Mouse (Mus musculus) heart, postnatal 25 days (tissue): ENCODE results near the gene Tas1r1. TPM values are rescaled to one million over a fixed set of nuclear protein-coding genes. Genes with fewer than 3 reads are reported as not detected.
"Not testable (repeated sequence)": the region's sequence is repeated elsewhere in the genome, so short reads cannot be mapped to it uniquely, and the experiment has no call there.

Experiments
- DNase-seq: peaks from one replicate; pipeline ENCODE4 v3.0.0; 2022; ENCODE audit warnings: low spot score
- intact Hi-C: fragments of 180-260 bp; cut with DNase I; formaldehyde crosslinking; loops from one replicate; pipeline ENCODE4 v1.15.1; 2025
- total RNA-seq, 2 experiments: library from RNA; stranded (reverse); gene quantifications; 2 replicates each; pipeline ENCODE4 v1.2.3; 2021

Gene Tas1r1
- total RNA-seq, 2 experiments from 2014 or later, result 0.16 TPM; not detected in 1

DNA sequence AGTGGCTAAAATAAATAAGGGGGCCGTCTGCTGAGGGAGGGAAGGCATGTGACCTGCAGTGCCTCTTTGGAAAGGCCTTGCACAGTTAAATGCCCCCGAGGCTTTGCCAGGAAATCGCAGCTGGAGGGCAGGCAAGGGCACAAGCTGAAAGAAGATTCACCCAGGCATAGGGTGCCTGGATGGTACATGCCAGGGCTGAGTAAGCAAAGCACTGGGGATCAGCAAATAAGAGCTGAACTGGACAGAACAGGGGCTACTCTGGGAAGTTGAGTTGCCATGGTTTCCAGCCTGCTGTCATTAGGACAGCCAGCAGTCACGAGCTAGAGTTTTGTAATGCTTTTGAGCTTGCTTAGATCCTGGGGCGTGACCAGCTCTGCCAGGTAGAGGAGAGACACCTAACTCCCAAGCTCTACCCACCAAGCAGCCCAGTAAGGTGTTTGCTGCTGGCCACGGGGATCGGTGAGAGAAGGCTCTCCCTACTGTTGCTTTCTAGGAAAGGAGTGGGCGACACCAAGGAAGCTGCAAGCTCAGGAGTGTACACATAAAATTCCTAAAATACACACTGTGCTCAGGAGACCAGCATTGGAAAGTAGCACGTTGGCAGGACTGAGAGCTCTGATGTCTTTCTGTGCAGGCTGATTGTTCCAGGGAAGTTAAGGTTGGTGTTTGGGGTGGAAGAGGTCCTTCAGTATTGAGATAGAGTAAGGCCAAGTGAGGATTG is 24.2 kb upstream of the Tas1r1 start:
- no peak for DNase-seq
- intact Hi-C loops, result no loop called here

DNA sequence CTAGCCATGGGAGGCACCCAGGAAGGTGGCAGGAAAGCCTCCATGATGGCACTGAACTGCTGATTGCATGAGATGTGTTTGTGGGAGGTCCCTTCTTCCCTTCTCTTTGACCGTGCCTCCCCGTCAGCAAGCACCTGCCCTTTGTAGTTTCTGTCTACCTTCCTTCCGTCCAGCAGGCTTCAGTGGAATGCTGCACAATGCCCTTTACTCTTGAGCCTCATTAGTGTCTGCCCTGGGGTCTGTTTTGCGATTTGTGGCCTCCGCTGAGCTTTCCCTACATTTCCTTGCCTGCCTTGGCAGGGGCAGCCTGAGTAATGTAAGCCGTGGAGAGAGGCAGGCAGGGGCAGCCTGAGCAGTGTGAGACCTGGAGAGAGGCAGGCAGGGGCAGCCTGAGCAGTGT is 6.2 kb upstream of the Tas1r1 start:
- intact Hi-C loops, result loop anchor here (5.0 kb wide), 1 partner anchor 43 kb away; no protein-coding TSS in a partner anchor
- no peak for DNase-seq

DNA sequence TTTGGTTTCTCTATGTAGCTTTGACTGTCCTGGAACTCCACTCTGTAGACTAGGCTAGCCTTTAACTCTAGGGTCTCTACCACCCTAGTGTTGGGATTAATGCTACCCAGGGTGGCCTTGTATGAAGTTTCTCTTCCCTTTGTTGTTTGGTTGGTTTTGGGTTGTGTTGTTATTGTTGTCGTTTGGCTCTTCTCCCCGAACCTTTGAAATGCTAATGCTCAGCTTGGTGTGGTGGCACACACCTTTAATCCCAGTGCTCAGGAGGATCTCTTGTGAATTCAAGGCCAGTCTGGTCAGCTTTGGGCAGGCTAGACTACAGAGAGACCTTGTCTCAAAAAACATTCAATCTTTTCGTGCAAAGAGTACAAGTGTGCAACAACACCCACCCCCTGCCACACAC is 4.8 kb upstream of the Tas1r1 start:
- DNase-seq, result no peak
- intact Hi-C loops, result loop anchor here (5.0 kb wide), 1 partner anchor 44 kb away; no protein-coding TSS in a partner anchor

GRCm38 (mm10) chr4:152041924-152042641 is 3.7 kb upstream of the Tas1r1 start:
- no peak for DNase-seq
- intact Hi-C loops, result loop anchor here (2.0 to 5.0 kb wide), 2 partner anchors 45 to 55 kb away; no protein-coding TSS in a partner anchor

DNA sequence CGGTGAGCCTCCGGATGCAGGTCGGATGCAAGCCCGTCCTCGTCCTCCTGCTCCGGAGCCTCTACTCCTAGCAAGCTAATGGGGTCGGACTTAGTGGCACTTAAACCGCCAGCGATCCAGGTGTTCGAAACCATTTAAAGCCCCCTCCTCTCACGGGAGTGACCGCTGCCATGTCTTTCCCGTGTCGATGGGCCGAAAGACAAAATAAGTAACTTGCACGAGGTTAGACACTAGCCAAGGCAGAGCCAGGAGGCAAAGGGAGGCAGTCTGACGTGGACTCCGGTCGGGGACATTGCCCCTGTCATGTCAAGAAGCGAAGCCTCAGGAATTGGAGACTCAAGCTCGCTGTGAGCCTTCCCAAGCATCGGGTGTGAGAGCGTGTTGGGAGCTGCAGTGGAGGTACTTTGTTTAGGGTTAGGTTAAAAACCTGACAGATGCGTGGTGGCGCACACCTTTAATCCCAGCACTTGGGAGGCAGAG is 1.5 kb upstream of the Tas1r1 start:
- intact Hi-C loops, result loop anchor here (2.0 to 5.0 kb wide), 3 partner anchors 47 to 59 kb away; no protein-coding TSS in a partner anchor
- no peak for DNase-seq

- DNase-seq, result peak; percentile 86
- intact Hi-C loops, result loop anchor here (2.0 kb wide), 1 partner anchor 58 kb away; no protein-coding TSS in a partner anchor
These were observed 840 bp upstream of the Tas1r1 start, which contains the start of gene Nol9 for GRCm38 (mm10) chr4:152038985-152039830. Gene Nol9 (plus strand): TSS chr4:152039321.

DNA sequence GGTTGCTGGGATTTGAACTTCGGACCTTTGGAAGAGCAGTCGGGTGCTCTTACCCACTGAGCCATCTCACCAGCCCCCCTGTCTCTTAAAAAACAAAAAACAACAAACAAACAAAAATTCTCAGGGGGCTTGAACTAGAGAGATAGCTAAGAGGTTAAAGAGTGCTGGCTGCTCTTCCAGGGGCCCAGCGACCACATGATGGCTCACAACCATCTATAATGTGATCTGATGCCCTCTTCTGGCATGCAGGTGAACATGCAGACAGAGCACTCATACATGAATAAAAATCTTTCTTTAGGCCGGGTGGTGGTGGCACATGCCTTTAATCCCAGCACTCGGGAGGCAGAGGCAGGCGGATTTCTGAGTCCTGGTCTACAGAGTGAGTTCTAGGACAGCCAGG is 1.9 kb downstream of the Tas1r1 start:
- DNase-seq, intact Hi-C loops: not testable (repeated sequence)

GRCm38 (mm10) chr4:152032922-152033321 is 5.4 kb downstream of the Tas1r1 start:
- intact Hi-C loops, result no loop called here
- DNase-seq, result no peak

- no peak for DNase-seq
- intact Hi-C loops, result no loop called here
These were observed 8.4 kb downstream of the Tas1r1 start for GRCm38 (mm10) chr4:152029997-152030396.

DNA sequence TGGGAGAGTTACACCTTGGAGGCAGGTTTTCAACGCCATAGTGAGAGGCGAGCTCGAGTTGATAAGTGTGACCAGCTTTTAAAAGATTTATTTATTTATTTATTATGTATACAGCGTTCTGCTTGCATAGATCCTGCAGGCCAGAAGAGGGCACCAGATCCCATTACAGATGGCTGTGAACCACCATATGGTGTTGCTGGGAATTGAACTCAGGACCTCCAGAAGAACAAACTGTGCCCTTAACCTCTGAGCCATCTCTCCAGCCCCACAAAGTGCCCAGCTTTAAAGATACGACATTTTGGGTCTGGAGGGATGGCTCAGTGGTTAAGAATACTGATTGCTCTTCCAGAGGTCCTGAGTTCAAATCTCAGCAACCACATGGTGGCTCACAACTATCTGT is 9.3 kb downstream of the Tas1r1 start:
- DNase-seq, result no peak
- intact Hi-C loops, result no loop called here

GRCm38 (mm10) chr4:152028456-152028855 is 9.9 kb downstream of the Tas1r1 start:
- no peak for DNase-seq
- intact Hi-C loops, result no loop called here

DNA sequence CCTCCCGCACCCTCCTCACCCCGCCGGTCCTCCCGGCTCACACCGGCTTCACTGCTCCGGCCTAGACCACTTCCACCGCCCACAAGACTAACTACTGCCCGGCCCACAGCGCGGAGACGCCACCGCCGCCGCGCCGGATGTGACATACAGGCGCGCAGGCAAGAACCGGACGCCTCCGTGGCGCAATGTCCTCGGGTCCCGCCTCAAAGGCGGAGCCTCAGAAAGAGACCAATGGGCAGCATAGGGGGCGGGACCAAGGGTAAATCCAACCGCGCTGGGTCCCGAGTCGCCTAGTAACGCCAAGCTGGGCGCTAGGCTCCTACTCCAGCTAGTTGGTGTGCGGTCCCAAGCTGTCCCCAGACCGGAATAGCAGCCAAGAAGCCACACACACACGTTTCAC is 10.8 kb downstream of the Tas1r1 start, which contains the start of gene Zbtb48:
Gene Zbtb48, minus strand, starts transcription at position 148 of the 400 bp plus-strand sequence.
- peak; percentile 96 for DNase-seq
- intact Hi-C loops, result loop anchor here (2.0 kb wide), 1 partner anchor 41 kb away; no protein-coding TSS in a partner anchor

GRCm38 (mm10) chr4:152026751-152027508 is 11.4 kb downstream of the Tas1r1 start:
- intact Hi-C loops, result loop anchor here (1.0 to 2.0 kb wide), 2 partner anchors 16 to 40 kb away; no protein-coding TSS in a partner anchor
- DNase-seq, result no peak

DNA sequence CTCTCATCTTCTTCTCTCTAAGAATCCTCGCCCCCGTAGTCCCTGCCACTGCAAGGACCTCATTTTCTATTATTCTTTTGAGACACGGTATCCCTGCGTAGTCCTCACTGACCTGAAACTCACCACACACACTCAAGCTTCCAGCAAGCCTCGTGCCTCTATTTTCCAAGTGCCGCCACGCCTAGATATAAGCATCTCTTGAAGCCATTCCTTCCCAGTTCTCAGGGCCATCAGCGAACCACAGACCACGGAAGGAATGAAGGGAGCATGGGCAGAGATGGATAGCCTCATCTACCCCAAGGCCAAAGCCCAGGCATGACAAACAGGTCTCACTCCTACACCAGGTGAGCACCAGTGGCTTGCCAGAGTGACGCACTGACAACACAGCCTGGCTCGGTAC is 13.8 kb downstream of the Tas1r1 start:
- no peak for DNase-seq
- intact Hi-C loops, result no loop called here

DNA sequence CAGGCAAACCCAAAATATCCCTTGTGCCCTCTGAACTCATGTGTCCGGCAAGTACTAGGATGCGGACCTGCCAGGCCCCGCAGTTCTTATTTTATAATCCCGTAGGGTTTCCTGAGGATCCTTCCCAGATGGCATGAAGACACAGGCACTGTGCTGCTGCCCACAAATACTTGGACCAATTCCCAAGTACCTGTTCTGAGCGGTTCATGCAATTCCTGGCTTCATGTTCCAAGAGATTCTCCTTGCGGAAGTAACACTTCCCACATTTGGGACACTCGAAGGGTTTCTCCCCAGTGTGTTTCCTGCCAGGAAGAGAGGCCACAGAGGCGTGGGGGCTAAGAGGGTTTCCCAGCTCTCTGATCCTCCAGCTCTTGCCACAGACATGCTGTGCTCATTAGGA is 15.9 kb downstream of the Tas1r1 start:
- intact Hi-C loops, result no loop called here
- DNase-seq, result no peak

DNA sequence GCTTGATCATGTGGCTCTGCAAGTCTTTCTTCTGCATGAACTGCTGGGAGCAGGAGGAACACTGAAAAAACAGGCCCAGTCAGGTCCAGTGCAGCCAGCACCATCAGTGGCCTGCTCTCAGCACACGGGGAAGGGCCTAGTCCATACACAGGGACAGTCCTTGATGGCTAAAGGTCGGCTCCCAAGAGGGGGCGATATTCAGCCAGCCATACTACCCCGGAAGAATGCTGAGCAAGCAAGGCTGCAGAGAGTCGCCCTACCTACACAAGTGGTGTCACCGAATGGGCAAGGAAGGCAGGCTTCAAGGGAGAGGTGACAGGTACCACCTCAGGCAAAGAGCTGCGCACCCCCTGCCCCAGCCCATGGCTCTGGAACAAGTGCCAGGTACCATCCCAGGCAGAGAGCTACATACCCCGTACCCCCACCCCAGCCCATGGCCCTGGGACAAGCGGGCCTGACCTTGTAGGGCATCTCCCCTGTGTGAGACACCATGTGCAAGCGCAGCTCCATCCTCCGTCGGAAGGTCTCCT is 16.7 kb downstream of the Tas1r1 start:
- intact Hi-C loops, result no loop called here
- DNase-seq, result no peak

GRCm38 (mm10) chr4:152020024-152020423 is 18.3 kb downstream of the Tas1r1 start:
- DNase-seq, result no peak
- intact Hi-C loops, result no loop called here

DNA sequence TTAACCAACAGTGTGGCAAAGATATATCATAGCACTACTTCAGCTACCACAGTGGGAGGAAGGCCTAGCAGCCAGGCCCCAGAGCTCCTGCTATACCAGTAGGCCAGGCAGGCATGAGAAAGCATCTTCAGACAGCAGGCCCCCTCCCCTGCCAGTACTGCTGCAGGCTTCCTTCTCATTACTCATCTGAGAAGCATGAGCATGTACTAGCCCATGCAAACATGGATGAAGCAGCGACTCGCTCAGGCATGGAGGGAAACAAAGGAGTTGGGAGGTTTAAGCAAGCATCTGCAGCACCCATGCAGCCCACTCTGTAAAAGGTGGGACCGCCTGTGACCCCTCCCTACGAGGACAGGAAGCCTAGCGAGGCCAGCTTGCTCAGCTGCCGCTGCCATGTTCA is 19.3 kb downstream of the Tas1r1 start:
- no peak for DNase-seq
- intact Hi-C loops, result no loop called here
